Comparison of ENCODE assay signal across 26 mouse cellular contexts in the genomic region with DNA sequence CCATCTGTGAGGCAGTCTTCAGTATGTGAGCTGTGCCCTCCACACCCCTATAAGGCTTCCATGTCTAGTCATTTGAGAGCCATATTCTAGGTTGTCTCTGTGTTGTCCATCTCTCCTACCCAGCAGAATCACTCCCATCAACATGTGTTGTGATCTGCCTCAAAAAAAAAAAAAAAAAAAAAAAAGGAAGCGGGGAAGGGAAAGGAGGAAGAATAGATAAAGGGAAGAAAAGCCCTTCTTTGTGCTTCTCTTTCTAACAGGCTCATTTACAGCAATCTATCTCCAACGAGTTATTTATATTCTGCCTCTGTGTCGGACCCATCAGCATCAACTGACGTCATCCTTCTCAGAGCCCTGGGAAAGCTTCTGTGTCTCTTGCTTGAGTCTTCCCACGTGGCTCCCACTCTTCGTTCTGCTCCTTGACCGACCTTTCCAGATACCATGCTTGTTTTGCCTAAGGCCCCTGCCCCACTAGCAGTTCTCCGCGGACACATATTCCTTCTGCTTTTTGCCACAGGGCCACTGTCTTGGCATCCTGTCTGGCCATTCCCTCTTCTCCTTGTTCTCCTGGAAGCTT.
A peak's percentile ranks its signal among the peaks of the same experiment; 100 is the strongest.
DNase-seq lines count a peak whose midpoint lies in the region; ATAC-seq and TF ChIP-seq lines count a peak whose summit lies in the region.
"Had no signal": no experiment of that assay in that cellular context is flagged by ENCODE, and none has a peak within 500 bp of the region (broad histone marks: within the 10 kb centered on the region; RNA-seq: fewer than 3 reads in every experiment).

No protein-coding gene starts in this region.

- H3K4me1 ChIP-seq in heart, embryonic 10.5 days = peaks cover 5% of the 10 kb centered on the region
- peaks cover 0 to 12% of the 10 kb centered on the region in 2 experiments; a peak in 2 of 4 replicates for H3K4me1 ChIP-seq in MEL (ENCODE audit: control insufficient read depth in 1 of 2, insufficient read depth in 2 of 2, low read length in 2 of 2)
- H3K4me1 ChIP-seq: embryonic facial prominence, embryonic 12.5 days; embryonic facial prominence, embryonic 15.5 days had no signal

- 64% methylated on average over 9 of the region's 9 CpGs for WGBS in heart, embryonic 10.5 days

- H3K27me3 ChIP-seq in heart, embryonic 10.5 days (ENCODE audit: insufficient read depth, poor library complexity, severe bottlenecking) = peaks cover 4% of the 10 kb centered on the region; the same call in 1 of the 2 replicates
- H3K27me3 ChIP-seq in MEL (ENCODE audit: control insufficient read depth in 1 of 2, insufficient read depth in 2 of 2, low read length in 2 of 2) = no peaks in the 10 kb centered on the region
- H3K27me3 ChIP-seq: embryonic facial prominence, embryonic 12.5 days; embryonic facial prominence, embryonic 15.5 days; heart, embryonic 13.5 days; Patski had no signal

- no peak for TF ChIP-seq POLR2A in MEL (IDR thresholded peaks at IDR 0.05; ENCODE audit: control insufficient read depth in 1 of 2, insufficient read depth in 1 of 2, low read depth in 1 of 2, low read length in 2 of 2, poor library complexity in 1 of 2)

- H3K36me3 ChIP-seq in heart, embryonic 10.5 days = no peaks in the 10 kb centered on the region
- peaks cover 0 to 7% of the 10 kb centered on the region in 2 experiments; a peak in 2 of 4 replicates for H3K36me3 ChIP-seq in MEL (ENCODE audit: control insufficient read depth in 1 of 2, insufficient read depth in 2 of 2, low read length in 2 of 2)
- H3K36me3 ChIP-seq: embryonic facial prominence, embryonic 12.5 days; embryonic facial prominence, embryonic 15.5 days; heart, embryonic 13.5 days had no signal

- TF ChIP-seq EP300 in MEL (IDR thresholded peaks at IDR 0.05; ENCODE audit: low read depth in 1 of 2, low read length in 2 of 2) = peak; percentile 33 to 54; a peak in 3 of 4 replicates

- H3K4me3 ChIP-seq in heart, embryonic 10.5 days = no peak overlapping the region
- H3K4me3 ChIP-seq in MEL (ENCODE audit: control insufficient read depth in 1 of 2, insufficient read depth in 1 of 2, low read depth in 2 of 2, low read length in 2 of 2) = no peak overlapping the region; a peak in 1 of 4 replicates
- H3K4me3 ChIP-seq: embryonic facial prominence, embryonic 12.5 days; embryonic facial prominence, embryonic 15.5 days; heart, embryonic 13.5 days had no signal

- no peak for TF ChIP-seq RAD21 in MEL (IDR thresholded peaks at IDR 0.05; ENCODE audit: low read depth, low read length)

- H3K9ac ChIP-seq in MEL (ENCODE audit: control insufficient read depth, low read depth, low read length, poor library complexity, severe bottlenecking) = 0 out of 2 replicates have a peak overlapping the region, but pooled peaks have one; percentile 9
- H3K9ac ChIP-seq: embryonic facial prominence, embryonic 12.5 days; embryonic facial prominence, embryonic 15.5 days; forebrain, postnatal 0 days; heart, embryonic 13.5 days; hindbrain, embryonic 14.5 days had no signal

- DNase-seq in heart, adult 11 months = peak; percentile 69
- DNase-seq in heart, embryonic 10.5 days (ENCODE audit: low spot score) = no peak
- peak; percentile 29 for DNase-seq in MEL (ENCODE audit: low read depth, low spot score)
- DNase-seq in brain, adult 2 months (ENCODE audit: low read depth, low spot score) = peak; percentile 50
- no peak for DNase-seq in cerebellum, postnatal 10 days
- DNase-seq: adrenal gland, adult 2 months; adrenal gland, postnatal 14 days; B cell, adult 2 months; cerebellum, adult 11-12 months; cerebellum, adult 8-10 months; cerebellum, postnatal 14 days; forebrain, postnatal 0 days; gastrocnemius, postnatal 10 days; gastrocnemius, postnatal 36 days; heart, adult 18-20 months; heart, postnatal 14 days; heart, postnatal 4 days had no signal

- ATAC-seq in megakaryocyte, adult 5-6 weeks (ENCODE audit: poor library complexity, severe bottlenecking) = peak; percentile 21; the same call in 1 of the 2 replicates
- no peak for ATAC-seq in activated CD4-positive, CD25-positive, alpha-beta regulatory T cell, adult 4 months
- ATAC-seq: forebrain, embryonic 14.5 days; forebrain, postnatal 0 days; intestine, postnatal 0 days; Patski had no signal

- no peaks in the 10 kb centered on the region for H3K79me2 ChIP-seq in MEL (ENCODE audit: control insufficient read depth, insufficient read depth, low read length, poor library complexity)

- no peak overlapping the region for H3K27ac ChIP-seq in heart, embryonic 10.5 days
- no peak overlapping the region for H3K27ac ChIP-seq in MEL (ENCODE audit: control insufficient read depth, low read depth, low read length)
- H3K27ac ChIP-seq: embryonic facial prominence, embryonic 12.5 days; embryonic facial prominence, embryonic 15.5 days; heart, embryonic 13.5 days; hindbrain, embryonic 14.5 days had no signal

- H3K9me3 ChIP-seq in heart, embryonic 10.5 days = no peaks in the 10 kb centered on the region
- no peaks in the 10 kb centered on the region for H3K9me3 ChIP-seq in MEL (replicated peaks; ENCODE audit: insufficient read depth, low read length)
- H3K9me3 ChIP-seq: embryonic facial prominence, embryonic 12.5 days; embryonic facial prominence, embryonic 15.5 days; heart, embryonic 13.5 days had no signal

- no peak for TF ChIP-seq CTCF in MEL (IDR thresholded peaks at IDR 0.05 in 2 of 3, conservative IDR thresholded peaks at IDR 0.05 in 1 of 3; ENCODE audit: control insufficient read depth in 1 of 3, insufficient read depth in 1 of 3, low read depth in 2 of 3, low read length in 3 of 3, poor library complexity in 1 of 3, severe bottlenecking in 1 of 3)

TF ChIP-seq in MEL, 35 proteins besides CTCF, POLR2A, EP300 and RAD21:
- no peak for TF ChIP-seq CHD2 (IDR thresholded peaks at IDR 0.05; ENCODE audit: low read length)
- TF ChIP-seq USF2 (IDR thresholded peaks at IDR 0.05; ENCODE audit: borderline replicate concordance in 1 of 2, insufficient read depth in 1 of 2, low read depth in 1 of 2, low read length in 2 of 2) = no peak
- no peak for TF ChIP-seq SIN3A (IDR thresholded peaks at IDR 0.05; ENCODE audit: low read length)
- no peak for TF ChIP-seq USF1 (IDR thresholded peaks at IDR 0.05; ENCODE audit: low read depth, low read length)
- TF ChIP-seq MYC (IDR thresholded peaks at IDR 0.05; ENCODE audit: low read depth, low read length) = no peak
- no peak for TF ChIP-seq MYB (IDR thresholded peaks at IDR 0.05; ENCODE audit: low read depth, low read length)
- TF ChIP-seq ZC3H11A (IDR thresholded peaks at IDR 0.05; ENCODE audit: low read depth, low read length) = no peak
- TF ChIP-seq HCFC1 (IDR thresholded peaks at IDR 0.05; ENCODE audit: low read depth, low read length) = no peak
- TF ChIP-seq MEF2A (IDR thresholded peaks at IDR 0.05; ENCODE audit: extremely low read depth, insufficient replicate concordance, low read depth, low read length, poor library complexity, severe bottlenecking) = no peak
- TF ChIP-seq GABPA (IDR thresholded peaks at IDR 0.05; ENCODE audit: low read depth, low read length) = no peak
- no peak for TF ChIP-seq NRF1 (IDR thresholded peaks at IDR 0.05; ENCODE audit: insufficient read depth, low read depth, low read length, poor library complexity, severe bottlenecking)
- TF ChIP-seq MAZ (IDR thresholded peaks at IDR 0.05; ENCODE audit: low read depth, low read length) = no peak
- 0 out of 2 replicates have a peak, but pooled peaks have one; percentile 17 for TF ChIP-seq MAX (IDR thresholded peaks at IDR 0.05; ENCODE audit: low read length)
- TF ChIP-seq POLR2AphosphoS5 (IDR thresholded peaks at IDR 0.05; ENCODE audit: borderline replicate concordance, low read depth, low read length) = no peak
- no peak for TF ChIP-seq RCOR1 (IDR thresholded peaks at IDR 0.05; ENCODE audit: low read depth, low read length)
- TF ChIP-seq UBTF (IDR thresholded peaks at IDR 0.05; ENCODE audit: borderline replicate concordance, insufficient read depth, low read depth, low read length) = no peak
- TF ChIP-seq NELFE (IDR thresholded peaks at IDR 0.05; ENCODE audit: low read depth, low read length) = no peak
- TF ChIP-seq ZMIZ1 (IDR thresholded peaks at IDR 0.05; ENCODE audit: low read depth, low read length) = no peak
- 0 out of 2 replicates have a peak, but pooled peaks have one; percentile 24 for TF ChIP-seq JUND (IDR thresholded peaks at IDR 0.05; ENCODE audit: low read depth, low read length)
- no peak for TF ChIP-seq KAT2A (conservative IDR thresholded peaks at IDR 0.05; ENCODE audit: low read depth, low read length)
- no peak for TF ChIP-seq TAL1 (IDR thresholded peaks at IDR 0.05; ENCODE audit: low read length)
- no peak for TF ChIP-seq ELF1 (IDR thresholded peaks at IDR 0.05; ENCODE audit: low read depth, low read length)
- TF ChIP-seq MXI1 (IDR thresholded peaks at IDR 0.05; ENCODE audit: low read depth, low read length) = no peak
- TF ChIP-seq ZNF384 (IDR thresholded peaks at IDR 0.05; ENCODE audit: low read depth, low read length) = peak; percentile 96
- TF ChIP-seq POLR2AphosphoS2 (IDR thresholded peaks at IDR 0.05; ENCODE audit: low read length) = no peak
- no peak for TF ChIP-seq TBP (IDR thresholded peaks at IDR 0.05; ENCODE audit: low read depth, low read length)
- TF ChIP-seq CHD1 (IDR thresholded peaks at IDR 0.05; ENCODE audit: low read depth, low read length) = no peak
- TF ChIP-seq GATA1 (IDR thresholded peaks at IDR 0.05; ENCODE audit: low read depth, low read length) = peak; percentile 37; the same call in 1 of the 2 replicates
- TF ChIP-seq E2F4 (IDR thresholded peaks at IDR 0.05; ENCODE audit: borderline replicate concordance, low read depth, low read length) = no peak
- no peak for TF ChIP-seq SMC3 (IDR thresholded peaks at IDR 0.05; ENCODE audit: low read depth, low read length)
- no peak for TF ChIP-seq ZKSCAN1 (IDR thresholded peaks at IDR 0.05; ENCODE audit: low read depth, low read length)
- no peak for TF ChIP-seq BHLHE40 (IDR thresholded peaks at IDR 0.05; ENCODE audit: borderline replicate concordance, low read depth, low read length)
- TF ChIP-seq TCF12 (IDR thresholded peaks at IDR 0.05; ENCODE audit: low read depth, low read length) = no peak
- TF ChIP-seq MAFK (IDR thresholded peaks at IDR 0.05; ENCODE audit: borderline replicate concordance, low read depth, low read length) = no peak
- peak; percentile 28; the same call in 1 of the 2 replicates for TF ChIP-seq ETS1 (IDR thresholded peaks at IDR 0.05; ENCODE audit: low read depth, low read length)
TF ChIP-seq in MEL: peak in this region for 5.

Comparison
In these comparisons a context has a peak if more than half of its experiments do, and no peak if none do; other contexts are left out.
1. DNase-seq: peak in heart, adult 11 months (single experiment), MEL (single experiment) and brain, adult 2 months (single experiment); none in heart, embryonic 10.5 days (single experiment) and cerebellum, postnatal 10 days (0 of 2).